Mouse (Mus musculus) adrenal gland, adult (tissue): ENCODE results near the gene 9130023H24Rik.

Source experiments
- DNase-seq, 2 experiments: peaks; one replicate each; pipeline ENCODE4 v3.0.0; 2022 to 2023; ENCODE audit warnings: low spot score in 1 of 2; ENCODE audit not compliant: inconsistent age in 2 of 2

9130023H24Rik gene

DNA sequence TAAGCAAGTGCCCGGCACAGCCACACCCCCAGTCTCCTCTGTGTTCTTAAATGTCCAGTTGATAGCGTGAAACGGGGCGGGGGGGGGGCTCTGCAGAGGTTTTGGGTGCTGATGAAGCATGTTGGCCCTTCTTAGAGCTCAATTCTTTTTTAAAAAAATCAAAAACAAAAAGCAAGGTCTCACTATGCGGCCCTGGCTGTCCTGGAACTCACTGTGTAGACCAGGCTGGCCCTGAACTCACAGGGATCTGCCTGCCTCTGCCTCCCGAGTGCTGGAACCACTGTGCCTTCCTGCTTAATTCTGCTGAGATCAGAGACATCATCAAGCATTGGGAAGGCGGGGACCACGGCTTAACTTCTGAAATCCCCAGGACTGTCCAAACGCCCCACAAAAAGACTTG lies 36.2 kb downstream of the 9130023H24Rik start:
- no peak for DNase-seq
